Mouse (Mus musculus) cerebellum, postnatal 25 days (tissue): ENCODE results near the gene Mff.

Experiments
- DNase-seq, 2 experiments: peaks; one replicate each; pipeline ENCODE4 v3.0.0; 2021; ENCODE audit warnings: mixed read lengths in 2 of 2

Gene Mff

DNA sequence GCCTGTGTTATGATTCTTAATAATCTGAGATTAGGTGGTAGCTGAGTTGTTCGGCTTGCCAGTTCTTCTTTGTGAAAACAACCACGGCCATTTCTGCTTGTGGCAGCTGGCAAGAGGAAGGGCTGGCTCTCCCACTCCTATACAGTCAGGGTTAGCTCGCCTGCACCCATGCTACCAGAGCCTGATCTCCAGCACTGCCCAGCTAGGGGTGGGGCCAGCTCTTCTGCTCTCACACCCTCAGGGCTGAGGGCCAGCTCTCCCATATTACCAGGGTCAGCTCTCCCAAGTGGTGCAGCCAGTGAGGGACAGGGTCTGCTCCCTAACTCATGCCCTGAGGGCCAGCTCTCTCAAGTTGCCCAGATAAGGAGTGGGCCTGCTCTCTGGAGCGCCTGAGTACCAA, 47.7 kb downstream of the Mff start:
- no peak for DNase-seq

DNA sequence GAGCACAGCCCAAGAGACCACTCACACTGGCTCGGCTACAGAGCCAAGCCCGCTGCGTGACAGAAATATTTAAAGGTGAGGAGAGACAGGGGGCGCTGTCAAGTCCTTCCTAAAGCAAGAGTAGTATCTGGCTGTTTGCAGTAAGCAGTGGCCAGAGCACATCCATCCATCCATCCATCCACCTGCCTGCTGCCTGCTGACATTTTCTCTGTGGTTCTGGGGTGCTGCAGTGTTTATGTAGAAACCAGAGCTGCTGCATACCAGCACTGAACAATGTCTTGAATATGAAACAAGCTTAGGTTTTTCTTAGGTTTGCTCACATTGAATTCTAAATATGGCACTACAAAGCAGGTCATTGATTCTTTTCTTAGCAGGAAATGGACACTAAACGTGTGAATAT, 48.5 kb downstream of the Mff start:
- DNase-seq = no peak

- no peak for DNase-seq
Observed at GRCm38 (mm10) chr1:82775293-82775692, 50.6 kb downstream of the Mff start.

DNA sequence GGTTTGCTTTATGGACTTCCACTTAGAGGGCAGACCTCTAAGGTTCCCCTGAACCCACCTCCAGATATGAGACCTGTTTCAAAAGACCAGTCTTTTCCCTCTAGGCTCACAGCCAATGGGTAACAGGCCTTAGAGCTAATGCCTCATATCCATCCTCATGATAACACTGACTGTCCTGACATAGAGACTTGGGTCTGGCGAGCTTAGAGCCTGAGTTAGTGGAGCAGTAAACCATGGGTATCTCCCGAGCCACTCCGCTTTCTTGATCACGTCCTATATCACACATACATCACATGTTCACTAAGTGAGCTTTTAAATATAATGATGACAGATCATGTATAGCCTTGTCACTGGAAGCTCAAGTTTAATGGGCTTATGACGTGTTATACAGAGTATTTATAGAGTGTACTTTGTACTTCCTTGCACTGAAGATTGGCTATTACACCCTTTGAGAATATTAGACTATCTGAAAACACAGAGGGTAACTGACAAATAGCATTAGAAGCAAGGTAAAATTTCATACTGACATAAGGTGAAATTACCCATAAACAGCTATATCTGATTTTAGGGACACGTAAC, 54.8 kb downstream of the Mff start:
- DNase-seq = no peak

DNA sequence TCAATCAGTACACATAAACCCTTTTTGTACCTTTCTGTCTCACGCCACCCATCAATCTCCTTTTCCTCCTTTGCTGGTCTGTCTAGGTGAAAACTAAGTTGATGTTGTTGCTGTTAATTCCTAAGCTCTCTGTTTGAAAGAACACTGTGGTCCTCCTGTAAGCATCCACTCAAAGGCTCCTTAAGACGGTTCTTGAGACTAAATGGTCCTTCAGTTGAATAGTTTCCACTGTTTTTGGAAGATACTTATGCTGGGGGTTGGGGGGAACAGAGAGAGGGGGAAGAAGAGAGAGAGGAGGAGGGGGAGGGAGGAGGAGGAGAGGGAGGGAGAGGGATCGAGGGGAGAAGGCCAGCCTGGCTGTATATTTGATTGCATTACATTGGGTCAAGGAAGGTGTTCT, 58.9 kb downstream of the Mff start:
- DNase-seq = no peak

- DNase-seq = no peak
Observed at GRCm38 (mm10) chr1:82785546-82785945, 60.9 kb downstream of the Mff start.

DNA sequence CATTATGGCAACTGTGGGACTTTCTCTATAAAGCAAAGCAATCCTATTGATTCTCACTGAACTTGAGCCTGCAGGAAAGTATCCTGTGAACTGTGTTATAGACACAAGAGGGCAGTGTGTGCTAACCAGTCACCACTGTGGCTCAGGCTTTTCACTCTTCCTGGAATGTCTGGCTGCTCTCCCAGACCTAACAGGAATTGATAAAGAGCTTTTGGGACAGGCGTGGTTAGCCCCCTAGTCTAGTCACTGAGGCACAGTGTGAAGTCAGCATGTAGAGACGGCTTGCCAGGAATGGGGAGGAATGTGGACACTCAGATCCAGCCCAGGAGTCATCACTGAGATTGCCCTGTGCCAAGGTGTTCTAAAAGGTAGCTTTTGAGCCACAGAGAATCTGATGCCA, 62.7 kb downstream of the Mff start:
- peak; percentile 44 to 67 for DNase-seq

DNA sequence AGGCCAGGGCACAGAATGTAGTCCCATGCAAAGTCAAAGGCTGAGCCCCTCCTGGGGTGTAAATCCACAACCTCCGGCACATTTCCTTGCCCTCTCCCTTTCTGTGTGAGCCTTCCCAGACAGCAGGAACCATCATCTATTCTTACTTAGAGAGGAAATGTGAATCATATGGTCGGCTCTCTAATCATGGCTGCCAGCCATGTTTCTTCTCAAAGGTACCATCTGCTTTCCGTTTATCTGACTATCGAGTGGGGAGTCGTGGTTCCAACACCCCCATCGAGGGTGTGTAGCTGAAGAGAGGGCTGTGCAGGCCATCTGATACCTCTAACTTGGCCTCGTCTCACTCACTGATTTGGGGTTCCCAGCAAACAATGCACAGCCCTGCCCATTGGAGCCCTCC, 63.4 kb downstream of the Mff start:
- peak; percentile 29 to 56 for DNase-seq

- DNase-seq = no peak
Observed at GRCm38 (mm10) chr1:82791105-82791504, 66.4 kb downstream of the Mff start.

DNA sequence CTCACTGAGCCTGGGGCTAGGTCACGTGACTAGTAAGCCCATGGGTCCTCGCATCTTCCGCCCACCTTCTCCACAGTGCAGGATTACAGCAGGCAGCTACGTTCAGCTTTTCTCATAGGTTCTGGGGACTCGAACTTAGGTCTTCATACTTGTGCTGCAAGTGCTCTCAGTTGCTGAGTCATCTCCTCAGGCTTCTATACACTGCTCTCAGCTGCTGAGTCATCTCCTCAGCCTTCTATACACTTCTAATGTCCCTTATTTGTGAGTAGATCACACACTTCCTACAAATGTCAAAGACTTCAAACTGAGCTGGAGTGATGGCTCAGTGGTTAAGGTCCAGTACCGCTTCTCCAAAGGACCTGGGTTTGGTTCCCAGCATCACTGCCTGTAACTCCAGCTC, 67.5 kb downstream of the Mff start:
- no peak for DNase-seq

GRCm38 (mm10) chr1:82793110-82793509, 68.4 kb downstream of the Mff start:
- DNase-seq = no peak

GRCm38 (mm10) chr1:82793986-82794385, 69.3 kb downstream of the Mff start:
- peak; percentile 33 to 41 for DNase-seq

- DNase-seq = no peak
Observed at GRCm38 (mm10) chr1:82795211-82795610, 70.5 kb downstream of the Mff start.

DNA sequence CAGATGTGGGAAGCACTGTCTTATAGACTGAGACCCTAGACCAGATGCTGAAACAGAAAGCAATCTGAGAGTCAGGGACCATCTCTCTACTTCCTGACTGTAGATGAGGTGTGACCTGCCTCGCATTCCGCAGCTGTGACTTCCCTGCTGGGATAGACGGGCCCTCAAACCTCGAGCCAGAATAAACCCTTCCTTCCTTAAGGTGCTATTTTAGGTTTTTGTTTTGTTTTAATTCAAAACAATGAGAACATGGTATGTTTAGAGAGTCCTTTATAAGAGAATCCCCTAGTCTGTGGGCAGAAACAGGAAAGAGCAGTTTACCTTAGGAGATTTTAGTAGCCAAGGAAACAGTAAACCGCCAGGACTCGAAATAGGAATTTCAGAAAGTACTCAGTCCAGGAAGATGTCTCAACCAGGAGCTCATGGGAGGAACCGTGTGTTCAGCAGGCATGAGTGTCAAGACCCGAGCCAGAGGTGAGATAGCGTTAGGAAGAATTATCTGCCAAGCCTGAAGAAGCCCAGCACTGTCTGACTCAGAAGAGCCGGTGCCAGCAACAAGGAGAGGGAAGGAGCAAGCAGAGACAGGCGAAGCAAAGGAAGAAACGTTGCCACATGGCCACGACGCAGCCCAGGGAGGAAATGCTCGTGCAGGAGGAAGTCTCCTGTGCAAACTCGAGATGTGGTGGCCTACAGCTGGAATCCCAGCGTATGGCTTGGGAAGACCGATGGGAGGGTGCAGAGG, 71.2 kb downstream of the Mff start:
- DNase-seq = no peak

- no peak for DNase-seq
Observed at GRCm38 (mm10) chr1:82797088-82797487, 72.4 kb downstream of the Mff start.

DNA sequence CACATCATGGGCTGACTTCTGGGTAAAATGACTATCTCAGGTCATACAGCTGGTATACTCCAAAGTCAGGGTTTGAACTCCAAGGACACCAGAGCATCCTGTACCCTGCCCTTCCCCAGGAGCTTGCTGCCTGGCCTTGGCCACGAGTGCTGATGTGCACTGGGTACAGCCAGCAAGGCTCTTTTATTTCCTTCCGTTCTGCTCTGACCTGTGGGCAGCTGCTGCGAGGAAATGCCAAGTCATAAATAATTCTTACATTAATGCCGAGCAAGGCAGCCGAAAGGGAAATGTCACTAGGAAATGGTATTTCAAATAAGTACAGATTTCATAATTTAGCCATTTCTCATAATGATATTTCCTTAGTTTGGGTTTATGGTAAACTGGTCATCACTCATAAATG, 73.6 kb downstream of the Mff start:
- no peak for DNase-seq

- DNase-seq = no peak
Observed at GRCm38 (mm10) chr1:82798922-82799321, 74.2 kb downstream of the Mff start.

GRCm38 (mm10) chr1:82801105-82801783, 76.6 kb downstream of the Mff start:
- peak; percentile 19 to 29 for DNase-seq
